Mouse (Mus musculus): ENCODE results near the gene Flvcr1. TPM values are rescaled to one million over a fixed set of nuclear protein-coding genes. Genes with fewer than 3 reads are reported as not detected.

The Flvcr1 gene
- total and polyA plus RNA-seq, 3 experiments = 37.5 to 86.8 (median 47.9) TPM

DNA sequence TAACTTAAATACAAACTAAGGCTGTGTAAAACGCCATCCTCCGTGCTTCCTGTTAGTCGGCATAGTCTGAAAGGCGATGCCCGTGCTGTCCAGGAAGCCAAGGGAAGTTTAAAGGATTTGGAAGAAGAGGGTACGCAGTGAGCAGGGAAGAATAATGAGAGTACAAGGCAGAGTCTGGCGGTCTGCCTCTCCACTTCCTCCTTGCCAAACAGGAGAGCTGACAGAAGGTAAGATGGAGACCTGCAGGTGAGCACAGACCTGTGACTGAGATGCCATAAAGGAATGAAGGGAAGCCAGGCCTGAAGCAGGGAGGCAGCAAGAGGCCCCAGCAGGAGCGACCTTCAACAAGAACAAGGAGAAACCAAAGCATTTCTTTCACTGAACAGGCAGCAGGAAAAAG is 51.8 kb downstream of the Flvcr1 start:
- DNase-seq (ENCODE audit: extremely low read depth) = no peak
- TF ChIP-seq ZMIZ1 (IDR thresholded peaks at IDR 0.05; ENCODE audit: low read depth, low read length) (no peak), MXI1 (IDR thresholded peaks at IDR 0.05; ENCODE audit: low read depth, low read length) (no peak), NRF1 (IDR thresholded peaks at IDR 0.05; ENCODE audit: low read depth, low read length) (no peak), USF1 (IDR thresholded peaks at IDR 0.05; ENCODE audit: low read depth, low read length) (no peak), MAFK (IDR thresholded peaks at IDR 0.05; ENCODE audit: insufficient replicate concordance, low read length) (no peak), RCOR1 (conservative IDR thresholded peaks at IDR 0.05; ENCODE audit: low read depth, low read length) (no peak), POLR2A (IDR thresholded peaks at IDR 0.05; ENCODE audit: low read depth, low read length) (no peak), ZC3H11A (IDR thresholded peaks at IDR 0.05; ENCODE audit: low read depth, low read length) (no peak), EP300 (IDR thresholded peaks at IDR 0.05; ENCODE audit: low read length) (no peak), PAX5 (IDR thresholded peaks at IDR 0.05; ENCODE audit: low read length) (no peak), ZKSCAN1 (IDR thresholded peaks at IDR 0.05; ENCODE audit: borderline replicate concordance, low read depth, low read length) (no peak), TCF12 (IDR thresholded peaks at IDR 0.05; ENCODE audit: low read depth, low read length) (no peak), CHD2 (IDR thresholded peaks at IDR 0.05; ENCODE audit: low read length) (no peak), IRF4 (IDR thresholded peaks at IDR 0.05; ENCODE audit: low read depth, low read length) (no peak), SIN3A (IDR thresholded peaks at IDR 0.05; ENCODE audit: low read length) (no peak), BHLHE40 (IDR thresholded peaks at IDR 0.05; ENCODE audit: low read depth, low read length) (no peak), UBTF (IDR thresholded peaks at IDR 0.05; ENCODE audit: low read depth, low read length) (no peak), TBP (conservative IDR thresholded peaks at IDR 0.05; ENCODE audit: low read depth, low read length) (no peak), ZNF384 (IDR thresholded peaks at IDR 0.05; ENCODE audit: low read depth, low read length) (no peak), CTCF (conservative IDR thresholded peaks at IDR 0.05 in 1 of 2, IDR thresholded peaks at IDR 0.05 in 1 of 2; ENCODE audit: low read depth in 2 of 2, low read length in 2 of 2) (no peak)
- H3K79me2 ChIP-seq (replicated peaks; ENCODE audit: control insufficient read depth, extremely low read depth, insufficient read depth, poor library complexity, severe bottlenecking) = no peaks in the 10 kb centered on the region
- dilution Hi-C loops (cut with MboI; ENCODE audit: extremely low pct_ligation_motif_present, extremely low pct_unique_long_range_greater_than_20kb, low sequenced_read_pairs) (no loop called here), in situ Hi-C loops (cut with MboI; ENCODE audit: low pct_ligation_motif_present, low pct_unique_long_range_greater_than_20kb, low sequenced_read_pairs) (no loop called here)
- H3K4me2 ChIP-seq (ENCODE audit: insufficient read depth, low read depth, poor library complexity, severe bottlenecking) = no peak overlapping the region
- peaks cover 11% of the 10 kb centered on the region for H3K9me3 ChIP-seq (replicated peaks; ENCODE audit: low read length)
- no peak overlapping the region for H3K9ac ChIP-seq (ENCODE audit: insufficient read depth, low read depth)
- no peaks in the 10 kb centered on the region for H3K36me3 ChIP-seq (replicated peaks in 1 of 2; ENCODE audit: control insufficient read depth in 1 of 2, insufficient read depth in 1 of 2, low read length in 1 of 2)
- H3K4me1 ChIP-seq (ENCODE audit: control insufficient read depth in 1 of 2, insufficient read depth in 2 of 2) = peaks cover 0 to 21% of the 10 kb centered on the region in 2 experiments; a peak in 2 of 4 replicates
- H3K27me3 ChIP-seq (replicated peaks) = peaks cover 7% of the 10 kb centered on the region
- no peak overlapping the region for H3K4me3 ChIP-seq (replicated peaks in 1 of 3; ENCODE audit: low read depth in 2 of 3, low read length in 2 of 3, poor library complexity in 1 of 3)
- H3K27ac ChIP-seq (ENCODE audit: insufficient read depth, low read depth) = no peak overlapping the region

DNA sequence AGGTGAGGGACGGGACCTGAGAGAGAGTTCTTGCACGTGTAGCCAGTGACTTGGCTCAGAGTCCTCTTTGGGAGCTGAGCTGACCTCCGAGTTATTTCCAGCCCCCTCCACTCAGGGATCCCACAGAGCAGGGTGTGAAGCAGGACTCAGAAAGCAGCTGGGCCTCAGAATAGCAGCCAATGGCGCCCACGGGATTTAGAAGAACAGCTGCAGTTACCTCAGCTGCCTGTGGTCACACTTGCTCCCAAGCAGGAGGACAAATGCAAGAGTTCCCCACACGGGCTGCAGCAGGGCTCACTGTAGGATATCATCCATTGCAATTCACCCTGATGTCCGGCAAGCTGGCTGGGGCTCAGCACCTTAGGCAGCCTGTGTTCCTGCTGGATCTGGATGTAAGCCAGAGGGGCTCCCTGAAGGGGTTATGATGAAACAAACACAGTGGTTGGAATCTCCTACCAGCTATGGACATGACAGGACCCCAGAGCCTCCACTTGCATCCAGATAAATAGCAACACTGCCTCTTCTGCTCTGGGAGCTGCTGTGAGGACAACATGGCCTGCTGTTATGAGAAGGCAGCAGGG is 53.3 kb downstream of the Flvcr1 start:
- Histone ChIP-seq H3K9me3 (replicated peaks; ENCODE audit: low read length) (peaks cover 5% of the 10 kb centered on the region), H3K27me3 (replicated peaks) (peaks cover 7% of the 10 kb centered on the region), H3K4me2 (ENCODE audit: insufficient read depth, low read depth, poor library complexity, severe bottlenecking) (no peak overlapping the region; the same call in 1 of the 2 replicates), H3K4me1 (ENCODE audit: control insufficient read depth in 1 of 2, insufficient read depth in 2 of 2) (peaks cover 0 to 26% of the 10 kb centered on the region in 2 experiments; a peak in 2 of 4 replicates), H3K79me2 (replicated peaks; ENCODE audit: control insufficient read depth, extremely low read depth, insufficient read depth, poor library complexity, severe bottlenecking) (no peaks in the 10 kb centered on the region), H3K27ac (ENCODE audit: insufficient read depth, low read depth) (no peak overlapping the region), H3K4me3 (replicated peaks in 1 of 3; ENCODE audit: low read depth in 2 of 3, low read length in 2 of 3, poor library complexity in 1 of 3) (no peak overlapping the region), H3K9ac (ENCODE audit: insufficient read depth, low read depth) (no peak overlapping the region), H3K36me3 (replicated peaks in 1 of 2; ENCODE audit: control insufficient read depth in 1 of 2, insufficient read depth in 1 of 2, low read length in 1 of 2) (no peaks in the 10 kb centered on the region)
- no peak for TF ChIP-seq JUN (IDR thresholded peaks at IDR 0.05; ENCODE audit: insufficient read depth, low read depth, low read length)
- TF ChIP-seq MAFK (IDR thresholded peaks at IDR 0.05; ENCODE audit: insufficient replicate concordance, low read length) = no peak
- no peak for TF ChIP-seq TBP (conservative IDR thresholded peaks at IDR 0.05; ENCODE audit: low read depth, low read length)
- TF ChIP-seq UBTF (IDR thresholded peaks at IDR 0.05; ENCODE audit: low read depth, low read length) = no peak
- TF ChIP-seq JUND (conservative IDR thresholded peaks at IDR 0.05; ENCODE audit: low read depth, low read length) = no peak
- no peak for TF ChIP-seq TCF12 (IDR thresholded peaks at IDR 0.05; ENCODE audit: low read depth, low read length)
- TF ChIP-seq NELFE (IDR thresholded peaks at IDR 0.05; ENCODE audit: low read depth, low read length) = no peak
- no peak for TF ChIP-seq RCOR1 (conservative IDR thresholded peaks at IDR 0.05; ENCODE audit: low read depth, low read length)
- dilution Hi-C loops (cut with MboI; ENCODE audit: extremely low pct_ligation_motif_present, extremely low pct_unique_long_range_greater_than_20kb, low sequenced_read_pairs) (no loop called here), in situ Hi-C loops (cut with MboI; ENCODE audit: low pct_ligation_motif_present, low pct_unique_long_range_greater_than_20kb, low sequenced_read_pairs) (no loop called here)
- no peak for DNase-seq (ENCODE audit: extremely low read depth)
